Mouse (Mus musculus) C2C12 (cell line): Measurements from ENCODE around the gene Kalrn.

Experiments used
- CEBPB ChIP-seq: IDR thresholded peaks from one replicate; pipeline ENCODE4 v1.6.1; 2011; ENCODE audit warnings: low read depth, mild to moderate bottlenecking, control low read depth, moderate library complexity
- CTCF ChIP-seq: IDR thresholded peaks from one replicate; pipeline ENCODE4 v1.5.1; 2011; ENCODE audit not compliant: control insufficient read depth, insufficient read depth, insufficient read length
- FOSL1 ChIP-seq: IDR thresholded peaks from one replicate; pipeline ENCODE4 v1.8.0; 2011; ENCODE audit warnings: mild to moderate bottlenecking, low read length; ENCODE audit not compliant: poor library complexity, insufficient read depth, severe bottlenecking
- MAX ChIP-seq: IDR thresholded peaks from one replicate; pipeline ENCODE4 v1.6.1; 2011; ENCODE audit warnings: mild to moderate bottlenecking, control low read depth
- MYOD1 ChIP-seq: IDR thresholded peaks from one replicate; pipeline ENCODE4 v1.6.1; 2011; ENCODE audit warnings: low read depth; ENCODE audit not compliant: control insufficient read depth, insufficient read length
- MYOG ChIP-seq: IDR thresholded peaks from one replicate; pipeline ENCODE4 v1.6.1; 2011; ENCODE audit not compliant: control insufficient read depth, insufficient read length; ENCODE audit errors: extremely low read depth
- USF1 ChIP-seq: IDR thresholded peaks from one replicate; pipeline ENCODE4 v1.6.1; 2011; ENCODE audit warnings: low read depth, mild to moderate bottlenecking, control low read depth, moderate library complexity

GRCm38 (mm10) chr16:34167042-34167441 lies 406.3 kb downstream of the Kalrn start:
- TF ChIP-seq MYOD1 (no peak), MYOG (no peak), USF1 (no peak), CTCF (no peak), MAX (no peak), CEBPB (no peak), FOSL1 (no peak)
